Mouse (Mus musculus) myocyte (in vitro differentiated cells): ENCODE results near the gene Rimkla.

Experiments used
- CEBPB ChIP-seq: IDR thresholded peaks from 2 replicates; pipeline ENCODE4 v1.6.1; 2011; ENCODE audit warnings: mild to moderate bottlenecking, moderate library complexity; ENCODE audit not compliant: poor library complexity, insufficient read depth, severe bottlenecking
- E2F4 ChIP-seq: IDR thresholded peaks from one replicate; pipeline ENCODE4 v1.6.1; 2011; ENCODE audit warnings: mild to moderate bottlenecking, control low read depth, moderate library complexity; ENCODE audit not compliant: insufficient read depth
- MAX ChIP-seq: IDR thresholded peaks from one replicate; pipeline ENCODE4 v1.6.1; 2011; ENCODE audit warnings: low read depth, mild to moderate bottlenecking, control low read depth
- MYOD1 ChIP-seq, 3 experiments: IDR thresholded peaks; one replicate each; pipeline ENCODE4 v1.6.1; 2011; ENCODE audit warnings: control low read depth in 2 of 3, low read depth in 2 of 3, mild to moderate bottlenecking in 2 of 3, moderate library complexity in 1 of 3; ENCODE audit not compliant: insufficient read length in 2 of 3, control insufficient read depth in 1 of 3
- MYOG ChIP-seq, 3 experiments: IDR thresholded peaks; one replicate each; pipeline ENCODE4 v1.6.1; 2011; ENCODE audit warnings: control low read depth in 2 of 3, low read depth in 2 of 3, mild to moderate bottlenecking in 2 of 3; ENCODE audit not compliant: insufficient read length in 2 of 3, control insufficient read depth in 1 of 3, insufficient read depth in 1 of 3
- POLR2A ChIP-seq: IDR thresholded peaks from one replicate; pipeline ENCODE4 v1.6.1; 2011; ENCODE audit warnings: low read depth, mild to moderate bottlenecking, control low read depth, moderate library complexity; ENCODE audit not compliant: insufficient read length
- POLR2AphosphoS2 ChIP-seq: IDR thresholded peaks from one replicate; pipeline ENCODE4 v1.6.1; 2011; ENCODE audit warnings: low read depth, control low read depth; ENCODE audit not compliant: insufficient read length
- SRF ChIP-seq: IDR thresholded peaks from one replicate; pipeline ENCODE4 v1.6.1; 2011; ENCODE audit warnings: low read depth; ENCODE audit not compliant: control insufficient read depth, insufficient read length
- TCF12 ChIP-seq: IDR thresholded peaks from one replicate; pipeline ENCODE4 v1.6.1; 2011; ENCODE audit warnings: mild to moderate bottlenecking, control low read depth; ENCODE audit not compliant: poor library complexity, insufficient read depth, severe bottlenecking
- TCF3 ChIP-seq: IDR thresholded peaks from one replicate; pipeline ENCODE4 v1.6.1; 2011; ENCODE audit warnings: low read depth, control low read depth; ENCODE audit not compliant: insufficient read length
- USF1 ChIP-seq: IDR thresholded peaks from one replicate; pipeline ENCODE4 v1.6.1; 2011; ENCODE audit warnings: low read depth, mild to moderate bottlenecking, control low read depth, moderate library complexity

GRCm38 (mm10) chr4:119540533-119540890, 48.1 kb upstream of the Rimkla start:
- no peak for TF ChIP-seq POLR2A
- TF ChIP-seq USF1 = no peak
- TF ChIP-seq SRF = no peak
- TF ChIP-seq MAX = no peak
- TF ChIP-seq CEBPB = no peak
- no peak for TF ChIP-seq MYOD1 (IDR thresholded peaks at IDR 0.05; ENCODE audit: control insufficient read depth in 1 of 3, insufficient read length in 2 of 3, low read depth in 2 of 3)
- TF ChIP-seq TCF3 = no peak
- TF ChIP-seq POLR2AphosphoS2 = no peak
- TF ChIP-seq TCF12 = no peak
- no peak for TF ChIP-seq E2F4
- TF ChIP-seq MYOG (IDR thresholded peaks at IDR 0.05; ENCODE audit: control insufficient read depth in 1 of 3, insufficient read depth in 1 of 3, insufficient read length in 2 of 3, low read depth in 2 of 3) = no peak
